Mouse (Mus musculus): ENCODE measurements around the gene Sema3e.

Sema3e gene

DNA sequence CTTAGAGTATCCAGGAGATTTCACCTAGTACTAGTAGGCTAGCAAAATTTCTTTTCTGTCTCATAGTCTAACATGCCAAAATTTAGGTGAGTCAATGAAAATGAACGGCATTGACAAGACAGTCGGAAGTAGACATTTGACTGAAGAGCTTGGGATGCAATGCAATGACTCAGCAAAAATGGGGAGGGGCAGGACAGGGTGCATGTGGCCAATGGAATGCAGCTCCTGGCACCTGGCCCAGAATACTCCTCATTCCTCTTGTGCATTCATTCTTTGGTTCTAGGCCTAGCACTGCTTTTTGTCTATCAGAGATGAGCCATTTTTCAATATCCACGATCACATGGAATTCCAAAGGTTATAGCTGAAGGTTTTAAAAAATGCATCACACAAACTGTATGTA, 48.1 kb downstream of the Sema3e start:
- no peak for DNase-seq (ENCODE audit: low read depth, low spot score)

DNA sequence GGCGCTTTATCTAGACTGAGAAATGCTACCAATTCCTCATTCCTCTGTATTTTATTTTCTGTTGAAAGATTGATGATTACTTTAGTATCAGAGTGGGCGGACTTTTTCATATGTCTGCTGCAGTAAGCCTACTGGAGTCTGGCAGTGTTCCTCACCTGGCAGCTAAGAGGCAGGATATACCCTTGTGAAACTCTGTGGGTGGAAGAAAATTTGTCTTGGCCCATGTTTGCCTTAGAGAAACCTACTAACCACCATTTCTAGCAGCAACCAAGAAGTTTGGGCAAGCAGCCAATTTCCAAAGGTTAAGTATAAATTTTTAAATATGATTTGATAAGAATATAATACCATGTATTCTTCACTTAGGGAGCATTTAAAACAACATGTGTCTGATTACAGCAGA, 63.0 kb downstream of the Sema3e start:
- DNase-seq (ENCODE audit: low read depth, low spot score): no peak

DNA sequence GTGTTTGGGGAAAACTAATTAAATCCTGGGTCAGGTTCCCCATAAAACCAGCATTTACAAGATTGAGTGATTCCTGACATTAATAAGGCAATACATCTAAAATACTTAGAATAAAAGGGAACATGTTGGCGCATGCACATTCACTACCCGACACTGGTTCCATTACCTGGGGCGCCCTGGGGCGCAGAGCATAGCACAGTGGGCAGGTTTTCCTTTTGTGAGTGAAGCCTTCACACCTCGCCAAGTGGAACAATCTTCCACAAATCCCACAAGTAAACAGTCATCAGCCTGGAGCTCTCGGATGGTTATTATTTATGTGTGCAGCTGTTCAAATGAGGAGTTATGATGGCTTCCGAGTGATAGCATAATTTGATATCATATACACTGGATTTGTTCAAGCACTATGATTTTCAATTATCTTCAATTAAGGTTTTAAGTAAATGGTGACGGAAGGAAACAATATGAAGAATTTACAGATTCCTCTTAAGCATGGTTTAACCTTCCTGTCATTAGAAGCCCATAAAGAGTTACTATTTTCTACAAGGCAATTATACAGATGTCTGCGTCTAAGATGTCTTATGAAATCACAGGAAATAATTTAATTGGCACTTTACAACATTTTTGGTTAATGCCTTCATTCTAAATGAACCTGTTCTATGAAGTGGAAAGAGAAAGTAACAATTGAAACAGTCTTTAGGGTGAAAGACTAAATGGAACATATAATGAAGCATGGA, 65.0 kb downstream of the Sema3e start:
- DNase-seq (ENCODE audit: low read depth, low spot score): no peak

DNA sequence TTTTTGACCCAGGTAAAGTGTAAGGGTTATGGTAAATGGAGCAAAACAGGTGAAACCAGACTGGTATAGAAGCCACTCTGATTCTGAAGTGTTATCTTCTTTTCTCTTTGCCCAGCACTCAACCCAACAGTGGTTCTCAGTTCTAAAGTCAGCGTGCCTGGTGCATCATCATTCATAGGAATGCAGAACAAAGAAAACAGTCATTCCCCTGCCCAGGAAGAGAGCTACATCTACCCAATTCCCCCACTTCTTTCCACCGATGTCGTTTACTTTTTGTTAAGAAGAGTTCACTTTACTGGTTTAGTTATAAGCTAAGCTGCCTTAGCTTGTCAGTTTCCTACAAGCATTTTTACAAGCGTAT, 65.5 kb downstream of the Sema3e start:
- DNase-seq (ENCODE audit: low read depth, low spot score): no peak

DNA sequence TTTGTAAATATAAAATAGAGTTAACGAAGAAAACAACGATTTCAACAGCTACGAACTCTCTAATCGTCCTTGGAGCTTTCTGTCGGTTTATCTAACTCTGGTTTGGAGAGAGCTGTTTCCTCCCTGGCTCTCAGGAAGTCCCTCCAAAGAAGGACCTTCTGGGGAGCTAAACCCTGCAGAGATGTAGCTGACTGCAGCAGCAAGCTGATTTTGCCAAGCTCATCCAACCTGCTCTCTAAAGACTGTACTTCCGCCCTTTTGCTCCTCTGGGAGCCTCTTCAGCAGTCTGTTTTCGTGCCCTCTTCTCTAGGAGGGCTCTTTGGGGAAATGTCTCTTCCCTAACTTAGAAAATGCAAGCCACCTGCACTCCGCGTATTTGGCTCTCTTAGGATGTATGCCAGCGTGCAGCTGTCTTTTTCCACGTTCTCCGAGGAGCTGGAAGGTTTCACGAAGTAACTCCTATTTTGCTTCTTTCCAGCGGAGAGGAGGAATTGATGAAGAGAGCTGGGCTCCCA, 67.2 kb downstream of the Sema3e start:
- no peak for DNase-seq (ENCODE audit: low read depth, low spot score)

DNA sequence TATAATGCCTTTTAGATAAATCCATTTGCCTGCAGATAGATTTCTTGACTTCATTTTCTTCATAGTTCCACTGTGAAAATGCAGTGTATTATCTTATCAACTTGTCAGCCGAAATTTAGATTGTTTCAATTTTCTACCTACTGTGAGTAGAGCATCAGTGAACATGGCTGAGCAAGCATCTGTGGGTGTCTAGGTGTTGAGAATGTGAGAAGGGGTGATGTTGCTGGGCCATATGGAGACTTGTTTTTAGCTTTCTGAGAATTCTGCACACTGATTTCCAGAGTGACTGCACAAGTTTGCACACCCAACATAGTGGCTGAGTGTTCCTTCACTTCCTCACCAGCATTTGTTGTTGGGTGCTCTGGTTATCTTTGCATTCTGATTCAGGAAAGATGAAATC, 71.1 kb downstream of the Sema3e start:
- no peak for DNase-seq (ENCODE audit: low read depth, low spot score)

DNA sequence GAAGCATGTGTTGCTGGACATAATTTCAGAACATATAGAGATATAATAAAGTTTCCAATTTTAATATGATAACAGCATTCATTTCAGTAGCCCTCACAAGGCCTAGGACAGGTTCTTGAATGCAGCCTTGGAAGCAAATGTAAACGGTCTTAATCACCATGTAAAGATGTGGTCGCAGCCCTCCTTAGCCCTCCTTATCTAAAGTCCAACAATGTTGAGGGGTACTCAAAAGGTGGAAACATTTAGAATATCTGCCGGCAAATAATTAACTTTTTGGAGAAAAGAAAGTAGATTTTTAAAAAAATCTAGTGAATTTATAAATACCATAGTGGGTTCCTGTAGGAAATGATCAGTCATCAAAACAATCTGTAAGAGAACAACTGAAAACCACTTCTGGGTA, 73.6 kb downstream of the Sema3e start:
- DNase-seq (ENCODE audit: low read depth, low spot score): no peak

DNA sequence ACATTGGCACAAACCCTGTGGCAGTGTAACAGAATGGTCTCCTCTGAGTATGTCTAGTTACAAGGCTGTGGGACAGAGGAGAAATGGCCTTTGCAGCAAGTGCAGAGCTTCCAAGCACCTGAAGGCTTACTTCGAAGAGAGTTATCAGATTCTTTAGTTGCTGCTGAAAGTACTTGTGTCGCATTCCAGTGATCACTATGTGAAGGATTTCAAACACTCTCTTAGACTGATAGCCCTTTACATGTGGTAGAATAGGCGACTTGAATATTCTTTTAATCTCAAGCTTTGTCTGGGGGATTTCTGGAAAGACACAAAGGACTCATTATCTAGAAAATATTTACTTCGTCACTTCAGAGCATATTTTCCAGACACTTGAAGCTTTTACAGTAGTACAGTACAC, 82.3 kb downstream of the Sema3e start:
- no peak for DNase-seq (ENCODE audit: low read depth, low spot score)

DNA sequence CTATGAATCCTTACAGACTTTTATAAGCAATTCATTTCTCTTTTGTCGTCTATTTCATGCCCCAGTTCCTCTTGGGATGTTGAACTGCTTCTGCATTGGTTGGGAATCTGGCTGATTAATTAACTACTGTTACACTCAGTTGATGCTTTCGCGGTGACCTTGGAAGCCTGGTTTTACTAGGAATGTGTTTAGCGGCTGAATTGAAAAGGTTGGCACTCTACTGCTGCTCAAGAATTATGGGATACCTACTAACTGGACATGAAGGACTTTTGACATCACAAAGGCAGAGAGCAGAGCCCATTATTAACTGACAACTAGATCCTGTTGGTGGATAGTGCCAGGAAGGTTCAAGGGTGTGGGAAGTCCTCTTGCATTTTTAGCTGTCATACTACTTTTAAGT, 83.9 kb downstream of the Sema3e start:
- no peak for DNase-seq (ENCODE audit: low read depth, low spot score)

DNA sequence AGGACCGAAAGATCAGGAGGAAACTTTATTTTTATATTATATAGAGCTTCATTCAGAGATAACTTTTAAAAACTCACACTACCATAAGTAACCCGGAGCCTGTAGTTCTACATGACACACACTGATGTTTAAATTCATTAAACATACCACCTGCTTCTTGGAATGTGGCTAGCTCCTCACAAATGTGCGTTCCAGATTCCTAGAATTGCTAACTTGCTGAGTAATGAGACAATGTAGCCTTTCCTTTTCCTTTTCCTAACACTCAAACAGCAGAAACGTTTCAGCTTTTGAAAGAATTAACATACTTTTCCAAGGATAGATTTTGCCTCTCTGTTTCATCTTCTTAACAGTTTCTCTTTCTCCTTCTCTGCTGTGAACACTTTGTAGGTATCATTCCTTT, 86.3 kb downstream of the Sema3e start:
- DNase-seq (ENCODE audit: low read depth, low spot score): no peak

DNA sequence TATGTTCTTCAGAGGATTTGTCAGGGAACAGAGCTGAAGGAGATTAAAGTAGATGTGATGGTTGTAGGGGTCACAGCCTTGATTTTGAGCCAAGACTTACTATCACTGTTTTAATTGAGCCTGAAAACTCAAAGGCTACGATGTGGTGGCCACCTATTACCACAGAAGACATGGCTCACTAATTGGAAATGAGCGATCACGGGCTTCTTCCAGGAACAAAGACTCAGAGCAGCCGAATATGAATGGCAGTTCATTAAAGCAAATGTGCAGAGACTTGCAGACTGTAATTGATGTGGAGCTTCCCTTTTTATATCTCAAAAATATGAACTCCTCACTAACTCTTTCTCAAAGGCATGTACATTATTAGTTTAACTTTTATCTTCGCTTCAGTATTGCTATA, 96.8 kb downstream of the Sema3e start:
- peak; percentile 3 for DNase-seq (ENCODE audit: low read depth, low spot score)

DNA sequence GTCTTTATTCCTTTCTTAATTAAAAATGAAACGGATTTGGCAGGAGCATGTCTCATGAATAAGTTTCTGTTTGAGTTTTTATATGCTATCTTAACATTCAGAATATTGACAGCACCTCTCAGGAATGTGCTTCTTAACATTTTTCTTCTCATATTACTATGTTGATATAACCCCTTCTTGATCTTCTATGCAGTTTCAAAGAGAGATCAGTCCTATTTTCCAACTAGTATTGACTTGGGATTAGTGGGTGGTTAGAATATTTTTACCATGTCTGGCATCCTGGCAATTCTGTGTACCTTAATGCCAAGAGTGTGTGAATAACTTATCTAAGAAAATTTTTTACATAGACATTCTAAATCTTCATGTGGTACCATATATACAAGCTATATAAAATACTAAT, 101.5 kb downstream of the Sema3e start:
- DNase-seq (ENCODE audit: low read depth, low spot score): no peak

DNA sequence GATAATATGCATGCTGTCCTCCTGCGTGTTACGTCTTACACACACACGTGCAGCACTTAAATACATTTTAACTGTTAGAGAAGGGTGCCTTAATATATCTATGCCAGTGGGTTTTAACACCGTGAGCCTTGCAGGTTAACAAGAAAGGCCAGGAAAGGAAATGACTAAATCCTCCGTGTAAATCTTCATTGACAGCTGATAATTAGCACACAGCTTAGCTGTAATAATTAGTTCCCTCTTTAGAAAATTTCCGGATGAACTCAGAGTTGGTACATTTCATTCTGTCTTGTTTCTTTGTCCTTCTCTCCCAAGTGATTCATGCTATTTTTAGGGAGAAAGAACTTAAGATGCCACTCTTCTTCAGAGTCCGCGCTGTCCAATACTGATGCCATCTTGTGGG, 110.9 kb downstream of the Sema3e start:
- no peak for DNase-seq (ENCODE audit: low read depth, low spot score)

DNA sequence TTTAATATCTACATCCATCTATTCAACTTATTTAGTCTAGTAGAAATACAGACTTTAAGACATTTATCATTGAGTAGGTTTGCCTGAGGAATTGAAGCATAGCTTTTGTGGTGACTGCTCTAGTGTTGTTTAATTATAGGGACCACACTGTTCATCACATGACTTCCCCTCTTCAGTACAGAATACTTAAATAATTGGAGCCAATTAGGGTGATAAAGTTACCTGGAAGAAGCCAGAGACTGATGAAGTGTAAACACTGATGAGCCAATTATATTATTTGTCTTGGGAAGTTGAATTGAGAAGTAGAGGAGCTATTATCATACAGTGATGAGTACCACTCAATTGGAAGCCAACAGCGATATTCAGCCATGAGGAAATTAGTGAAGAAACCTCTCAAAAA, 113.6 kb downstream of the Sema3e start:
- no peak for DNase-seq (ENCODE audit: low read depth, low spot score)

DNA sequence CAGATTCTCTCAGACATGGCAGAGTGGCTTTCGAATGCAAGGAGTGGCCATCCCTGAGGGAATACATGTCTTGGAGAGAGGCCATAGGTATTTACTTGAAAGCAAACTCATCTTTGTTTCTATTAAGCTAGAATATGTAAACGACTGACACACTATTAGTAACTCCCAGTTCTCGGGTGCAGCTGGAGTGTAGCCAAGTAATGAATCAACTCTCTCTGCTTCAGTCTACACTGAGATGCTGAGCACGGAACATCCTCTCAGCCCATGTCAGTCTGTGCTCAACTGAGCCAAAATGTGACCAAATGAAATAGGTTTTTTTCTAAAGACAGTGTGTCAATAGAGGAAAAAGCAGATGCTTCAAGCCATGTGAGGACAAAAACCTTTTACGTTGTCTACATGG, 137.5 kb downstream of the Sema3e start:
- DNase-seq (ENCODE audit: low read depth, low spot score): no peak

DNA sequence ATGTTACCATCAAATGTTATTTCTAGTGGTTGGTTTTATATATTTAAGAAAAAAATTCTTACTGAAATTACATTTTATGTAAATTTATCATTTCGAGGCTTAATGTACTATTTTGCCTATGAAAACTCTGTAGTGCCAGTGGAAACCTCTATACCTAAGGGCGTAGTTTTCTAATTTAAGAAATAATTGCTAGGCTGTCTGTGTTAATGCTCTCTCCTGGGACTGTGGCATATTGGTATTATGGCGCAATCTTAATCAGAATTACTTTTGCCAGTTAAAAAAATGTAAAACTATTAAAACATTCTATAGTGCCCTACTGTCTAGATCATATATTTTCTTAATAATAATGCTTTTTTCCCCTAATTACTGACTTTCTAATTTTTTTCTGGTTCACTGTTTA, 138.2 kb downstream of the Sema3e start:
- no peak for DNase-seq (ENCODE audit: low read depth, low spot score)

DNA sequence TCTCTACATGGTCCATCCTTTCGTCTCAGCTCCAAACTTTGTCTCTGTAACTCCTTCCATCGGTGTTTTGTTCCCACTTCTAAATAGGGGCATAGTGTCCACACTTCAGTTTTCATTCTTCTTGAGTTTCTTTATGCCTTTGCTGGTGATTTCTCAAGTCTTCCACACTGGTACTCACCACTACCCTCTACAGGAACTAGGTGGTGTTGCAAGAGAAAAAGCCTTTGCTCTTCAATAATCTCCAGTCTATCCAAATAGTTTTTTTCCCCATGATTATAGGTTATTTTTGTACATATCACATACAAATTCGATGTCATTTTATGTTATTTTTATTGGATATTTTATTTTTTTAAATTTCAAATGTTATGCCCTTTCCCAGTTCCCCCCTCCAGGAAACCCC, 142.7 kb downstream of the Sema3e start:
- no peak for DNase-seq (ENCODE audit: low read depth, low spot score)

DNA sequence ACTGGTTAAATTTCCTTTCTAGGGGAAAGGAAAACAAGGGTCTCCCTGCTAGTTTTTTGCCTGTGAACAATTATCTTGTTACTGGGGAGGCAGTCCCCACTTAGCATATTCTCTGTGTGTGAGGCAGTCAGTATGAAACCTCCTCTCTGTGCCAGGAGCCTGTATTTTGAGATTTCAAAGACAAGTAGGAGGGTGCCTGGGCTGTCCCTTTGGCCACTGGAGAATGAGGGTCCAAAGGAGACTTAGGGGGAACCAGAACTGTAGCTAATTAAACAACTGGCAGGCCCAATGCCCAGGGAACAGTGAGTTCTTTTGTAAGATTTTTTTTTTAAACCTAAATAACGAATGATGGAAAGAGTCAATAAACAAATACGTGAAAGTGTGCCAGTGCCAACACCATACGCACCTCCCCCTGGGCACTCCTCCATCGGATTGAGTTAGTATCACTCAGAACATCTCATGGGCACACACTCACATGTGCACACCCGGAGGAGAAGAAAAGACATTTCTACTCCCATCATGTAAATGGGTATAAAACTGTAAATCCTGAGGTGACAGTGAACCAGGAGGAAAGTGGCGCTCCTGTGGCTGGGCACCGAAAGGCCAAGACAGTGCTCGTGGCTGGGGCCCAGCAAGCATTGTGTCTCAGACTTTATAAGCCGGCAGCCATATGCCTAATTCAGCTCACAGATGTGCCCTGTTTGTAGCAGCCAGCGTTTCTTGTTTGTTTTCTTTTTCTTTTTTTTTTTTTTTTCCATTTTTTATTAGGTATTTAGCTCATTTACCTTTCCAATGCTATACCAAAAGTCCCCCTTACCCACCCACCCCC, 148.5 kb downstream of the Sema3e start:
- DNase-seq (ENCODE audit: low read depth, low spot score): no peak

DNA sequence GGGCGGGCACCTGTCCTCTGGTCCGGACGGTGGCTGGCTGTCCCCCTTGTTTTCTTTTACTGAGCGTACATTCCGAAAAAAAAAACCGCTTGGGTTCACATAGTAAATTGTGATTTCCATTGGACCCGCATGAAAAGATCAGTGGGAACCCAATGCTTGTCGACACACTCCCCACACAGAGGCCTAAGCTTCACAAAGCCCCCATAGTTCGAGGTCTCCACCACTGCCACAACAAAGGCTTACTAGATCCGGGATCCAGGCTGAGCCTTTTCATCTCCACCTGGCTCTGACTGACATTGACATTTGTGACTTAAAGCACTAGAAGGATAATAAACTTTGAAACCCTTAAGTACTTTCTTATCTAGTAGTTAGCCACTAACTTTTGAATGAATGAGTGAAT, 155.5 kb downstream of the Sema3e start:
- no peak for DNase-seq (ENCODE audit: low read depth, low spot score)

DNA sequence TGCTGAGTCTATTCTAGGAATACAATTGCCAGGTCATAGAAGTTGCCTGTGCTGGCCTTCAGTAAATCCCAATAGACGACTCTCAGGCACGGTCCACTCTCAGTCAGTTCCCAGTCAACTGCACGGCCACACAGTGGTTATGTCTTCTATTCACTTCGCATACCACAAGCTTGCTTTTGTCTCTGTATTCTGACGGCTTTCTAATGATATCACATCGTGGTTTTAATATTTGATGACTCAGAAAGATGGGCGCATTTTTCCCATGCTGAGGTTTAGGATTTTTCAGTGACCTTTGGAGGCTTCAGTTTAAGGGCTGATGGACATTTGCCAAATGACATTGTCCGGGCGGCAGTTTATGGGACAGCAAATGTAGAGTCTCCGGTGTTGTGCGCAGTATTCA, 157.1 kb downstream of the Sema3e start:
- DNase-seq (ENCODE audit: low read depth, low spot score): no peak

DNA sequence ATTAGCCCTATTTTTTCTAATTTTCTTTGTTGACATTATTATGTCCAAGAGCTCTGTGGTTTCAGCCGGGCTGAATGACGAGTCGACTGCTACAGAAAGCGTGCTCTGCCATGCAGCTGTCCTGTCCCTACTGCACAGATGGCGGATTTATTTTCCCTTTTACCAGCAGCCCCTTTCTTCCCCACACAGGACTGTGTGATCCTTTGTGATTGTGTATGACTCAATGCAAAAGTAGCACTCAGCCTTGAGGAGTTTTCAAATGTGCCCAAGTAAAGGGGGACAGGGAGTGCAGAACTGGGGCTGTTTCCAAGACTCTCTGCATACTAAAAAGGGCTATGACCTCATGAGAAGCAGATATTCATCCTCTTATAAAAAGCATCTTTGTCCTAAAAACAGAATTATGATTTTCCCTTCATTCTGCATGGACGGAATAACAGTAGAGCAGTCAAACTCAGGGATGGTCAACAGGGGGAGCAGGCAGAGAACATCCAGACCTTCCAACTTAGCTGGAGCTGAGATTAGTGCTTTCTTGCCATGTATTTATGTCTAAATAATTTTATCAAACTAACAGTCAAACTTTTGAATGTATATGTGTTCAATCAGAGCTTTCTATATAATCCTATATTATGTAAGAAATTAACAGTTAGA, 170.2 kb downstream of the Sema3e start:
- no peak for DNase-seq (ENCODE audit: low read depth, low spot score)

DNA sequence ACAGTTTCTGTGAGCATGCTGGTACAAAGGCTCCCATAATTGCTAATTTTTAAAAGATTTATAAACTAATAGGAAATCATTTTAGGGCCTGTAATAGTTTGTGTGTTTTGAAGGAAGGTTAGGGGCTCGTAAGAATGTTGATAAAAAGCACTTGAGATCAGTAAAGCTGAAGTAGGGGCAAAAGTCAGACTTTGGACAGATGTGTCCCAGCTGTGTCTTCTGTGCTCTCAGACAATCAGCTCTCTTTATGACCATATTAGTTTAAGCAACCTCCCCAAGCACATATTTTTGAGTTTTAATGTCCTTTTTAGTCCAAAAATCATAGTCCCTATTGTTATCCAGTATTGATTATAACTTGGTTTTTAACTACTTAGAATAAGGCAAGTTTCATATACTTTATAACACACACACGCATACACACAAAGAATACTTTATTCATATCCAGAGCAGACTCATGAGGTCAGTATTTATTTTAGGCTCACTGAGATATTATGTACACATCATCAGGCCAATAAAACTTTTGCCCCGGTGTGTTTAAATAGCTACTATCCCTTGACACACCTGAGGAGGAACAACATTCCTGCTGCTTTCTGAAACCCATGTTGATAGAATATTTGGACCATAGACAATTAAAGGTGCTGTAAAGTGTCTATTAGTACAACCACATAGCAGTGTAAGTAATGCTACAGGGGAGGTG, 173.4 kb downstream of the Sema3e start:
- no peak for DNase-seq (ENCODE audit: low read depth, low spot score)
